ENCODE assay signal across 8 mouse cellular contexts in the genomic region with DNA sequence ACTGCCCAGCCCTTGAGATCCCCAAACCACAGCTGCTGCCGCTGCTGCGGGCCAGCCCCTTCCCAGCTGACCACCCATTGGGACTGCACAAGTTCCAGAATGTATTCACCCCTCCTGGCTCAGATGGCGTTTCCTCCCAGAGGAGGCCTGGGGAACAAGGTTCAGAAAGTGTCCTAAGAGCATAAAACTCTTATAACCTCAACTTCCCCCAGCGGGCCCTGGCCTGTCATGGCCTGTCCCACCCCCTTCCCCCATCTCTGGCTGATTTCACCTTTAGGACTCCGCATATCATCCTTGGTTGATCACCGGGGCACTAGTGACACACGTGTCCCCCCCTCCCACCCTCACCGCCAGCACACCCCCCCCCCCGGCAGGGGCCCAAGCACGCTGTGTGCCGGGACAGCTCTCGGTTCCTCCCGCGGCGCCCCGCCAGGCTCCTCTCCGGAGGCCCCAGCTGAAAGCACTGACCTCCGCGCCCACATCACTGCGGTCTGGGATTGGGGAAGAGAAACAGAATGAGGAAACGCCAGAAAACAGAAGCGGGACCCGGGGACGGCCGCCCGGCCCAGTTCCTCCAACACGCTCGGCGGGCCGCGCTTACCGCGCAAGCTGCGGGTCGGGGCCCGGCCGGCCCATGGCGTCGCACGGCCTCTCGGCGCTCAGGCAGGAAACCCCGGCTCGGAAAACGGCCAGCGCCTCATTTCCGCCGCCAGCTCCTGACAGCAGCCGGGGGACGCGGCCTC. TPM values are rescaled to one million over a fixed set of nuclear protein-coding genes. Genes with fewer than 3 reads are reported as not detected.
DNase-seq lines count a peak whose midpoint lies in the region; ATAC-seq and TF ChIP-seq lines count a peak whose summit lies in the region.

No protein-coding gene starts in this region.

- no peak for TF ChIP-seq CTCF in kidney, postnatal 0 days (IDR thresholded peaks at IDR 0.05; ENCODE audit: low read depth)

- DNase-seq in left cerebral cortex, adult 11 months (ENCODE audit: low spot score) = peak; percentile 55
- no peak for DNase-seq in left cerebral cortex, postnatal 10 days (ENCODE audit: extremely low spot score in 1 of 2, low spot score in 2 of 2)
- peak; percentile 47 for DNase-seq in adipocyte (ENCODE audit: low spot score)
- DNase-seq in heart, adult 18-20 months = peak; percentile 87 to 89
- peak; percentile 61 for DNase-seq in kidney, postnatal 0 days (ENCODE audit: low spot score)
- no peak for DNase-seq in cerebellum, adult 9-10 months

- H3K9me3 ChIP-seq in kidney, postnatal 0 days (replicated peaks; ENCODE audit: low read length) = no peaks in the 10 kb centered on the region
- no peaks in the 10 kb centered on the region for H3K9me3 ChIP-seq in stomach, embryonic 14.5 days (ENCODE audit: control insufficient read depth, low read depth, low read length)

- H3K4me3 ChIP-seq in kidney, postnatal 0 days (replicated peaks; ENCODE audit: low read depth, low read length) = peak overlapping the region; percentile 85
- H3K4me3 ChIP-seq in macrophage (ENCODE audit: inconsistent target) = peak overlapping the region; percentile 97
- peak overlapping the region; percentile 84 for H3K4me3 ChIP-seq in stomach, embryonic 14.5 days (ENCODE audit: low read depth, low read length)

- 0 out of 2 replicates have a peak, but pooled peaks cover 3% of the 10 kb centered on the region for H3K36me3 ChIP-seq in kidney, postnatal 0 days (ENCODE audit: insufficient read depth, low read length)
- H3K36me3 ChIP-seq in macrophage (ENCODE audit: inconsistent target) = no peaks in the 10 kb centered on the region; the same call in 1 of the 2 replicates
- no peaks in the 10 kb centered on the region for H3K36me3 ChIP-seq in stomach, embryonic 14.5 days (ENCODE audit: control insufficient read depth, insufficient read depth, low read length)

- H3K27ac ChIP-seq in kidney, postnatal 0 days = peak overlapping the region; percentile 93
- H3K27ac ChIP-seq in macrophage = peak overlapping the region; percentile 99
- H3K27ac ChIP-seq in stomach, embryonic 14.5 days (ENCODE audit: low read length) = peak overlapping the region; percentile 81

- intact Hi-C loops in left cerebral cortex, postnatal 10 days (cut with DNase I) = no loop called here

- H3K4me2 ChIP-seq in kidney, postnatal 0 days (ENCODE audit: low read length) = peak overlapping the region; percentile 75
- peak overlapping the region; percentile 88 for H3K4me2 ChIP-seq in stomach, embryonic 14.5 days (replicated peaks; ENCODE audit: low read depth, low read length)

- peaks cover 48% of the 10 kb centered on the region for H3K79me2 ChIP-seq in macrophage (ENCODE audit: inconsistent target)

- under 1% methylated on average over 50 of the region's 51 CpGs for whole genome bisulfite sequencing in kidney, postnatal 0 days
- 0% methylated on average over 38 of the region's 51 CpGs for WGBS in macrophage (ENCODE audit: missing documents)
- WGBS in stomach, embryonic 14.5 days = under 1% methylated on average over 51 of the region's 51 CpGs

- no peaks in the 10 kb centered on the region for H3K27me3 ChIP-seq in kidney, postnatal 0 days (ENCODE audit: insufficient read depth, low read length)
- no peaks in the 10 kb centered on the region for H3K27me3 ChIP-seq in stomach, embryonic 14.5 days (ENCODE audit: control insufficient read depth, insufficient read depth, low read length)

- peaks cover 51% of the 10 kb centered on the region for H3K4me1 ChIP-seq in kidney, postnatal 0 days (replicated peaks; ENCODE audit: insufficient read depth, low read length)
- H3K4me1 ChIP-seq in stomach, embryonic 14.5 days (ENCODE audit: control insufficient read depth, insufficient read depth, low read length) = peaks cover 43% of the 10 kb centered on the region

- H3K9ac ChIP-seq in kidney, postnatal 0 days (ENCODE audit: low read depth, low read length) = peak overlapping the region; percentile 83
- peak overlapping the region; percentile 64 for H3K9ac ChIP-seq in stomach, embryonic 14.5 days (replicated peaks; ENCODE audit: low read depth, low read length)

- ATAC-seq in kidney, postnatal 0 days (replicated peaks; ENCODE audit: low FRiP score, low read depth) = no peak; the same call in 1 of the 2 replicates
- ATAC-seq in stomach, embryonic 14.5 days (ENCODE audit: insufficient number of reproducible peaks, insufficient read depth, low FRiP score, low read depth) = no peak

RNA-seq across cellular contexts. Expression of a gene that starts 1.3 kb away (rescaled TPM):
- total RNA-seq in left cerebral cortex, postnatal 10 days (2021) = 10 to 100 TPM; 17.1 to 17.3 TPM
- total RNA-seq in heart, adult 18-20 months (2021) = 10 to 100 TPM; 21.3 to 21.6 TPM
- 19.4 and 21.0 TPM in 2 replicates for polyA plus RNA-seq in kidney, postnatal 0 days (2015; fragmentation: Nextera tagmentation; extraction: Ambion mirVana)
- total RNA-seq in macrophage (2018; cell fraction: chromatin; rRNA removed) = 100 to 1,000 TPM in 1 of 26 experiments, 10 to 100 TPM in 25; 32.2 to 111 (median 70.7) TPM
- total RNA-seq in macrophage (2018; cell fraction: cytosol; rRNA removed) = 10 to 100 TPM; 29.7 to 65.3 (median 45.4) TPM
- 100 to 1,000 TPM in 4 of 26 experiments, 10 to 100 TPM in 22; 39.5 to 128 (median 64.9) TPM for total RNA-seq in macrophage (2018; cell fraction: nucleus; rRNA removed)
- 36.0 to 49.5 TPM (median 47.2 TPM) in 3 replicates for polyA plus RNA-seq in macrophage (2018)
- 15.4 and 17.2 TPM in 2 replicates for polyA plus RNA-seq in stomach, embryonic 14.5 days (2014; fragmentation: Nextera tagmentation; extraction: Ambion mirVana)

RNA-seq across cellular contexts. Expression of a gene that starts 12.7 kb away (rescaled TPM):
- 10 to 100 TPM; 11.4 to 12.4 TPM for total RNA-seq in left cerebral cortex, postnatal 10 days (2021)
- 1 to 10 TPM; 6.4 to 8.3 TPM for total RNA-seq in heart, adult 18-20 months (2021)
- polyA plus RNA-seq in kidney, postnatal 0 days (2015; fragmentation: Nextera tagmentation; extraction: Ambion mirVana) = 25.7 and 26.7 TPM in 2 replicates
- total RNA-seq in macrophage (2018; cell fraction: chromatin; rRNA removed) = 10 to 100 TPM in 6 of 26 experiments, 1 to 10 TPM in 20; 2.0 to 20.7 (median 7.2) TPM
- total RNA-seq in macrophage (2018; cell fraction: cytosol; rRNA removed) = 1 to 10 TPM; 1.7 to 6.5 (median 3.9) TPM
- 10 to 100 TPM in 4 of 26 experiments, 1 to 10 TPM in 22; 2.3 to 11.9 (median 6.9) TPM for total RNA-seq in macrophage (2018; cell fraction: nucleus; rRNA removed)
- 0.86 to 5.2 TPM (median 3.8 TPM) in 3 replicates for polyA plus RNA-seq in macrophage (2018)
- 17.6 and 17.8 TPM in 2 replicates for polyA plus RNA-seq in stomach, embryonic 14.5 days (2014; fragmentation: Nextera tagmentation; extraction: Ambion mirVana)

Comparison
In these comparisons a context has a peak if more than half of its experiments do, and no peak if none do; other contexts are left out.
1. DNase-seq: peak in left cerebral cortex, adult 11 months (single experiment), adipocyte (single experiment), heart, adult 18-20 months (2 of 2) and kidney, postnatal 0 days (single experiment); none in left cerebral cortex, postnatal 10 days (0 of 2) and cerebellum, adult 9-10 months (single experiment).
2. Peak in every context shown above with its lines, with median percentiles within 50 percentile points of each other: H3K27ac ChIP-seq and H3K4me3 ChIP-seq.